8 mouse cellular contexts compared by ENCODE assay signal in the genomic region with DNA sequence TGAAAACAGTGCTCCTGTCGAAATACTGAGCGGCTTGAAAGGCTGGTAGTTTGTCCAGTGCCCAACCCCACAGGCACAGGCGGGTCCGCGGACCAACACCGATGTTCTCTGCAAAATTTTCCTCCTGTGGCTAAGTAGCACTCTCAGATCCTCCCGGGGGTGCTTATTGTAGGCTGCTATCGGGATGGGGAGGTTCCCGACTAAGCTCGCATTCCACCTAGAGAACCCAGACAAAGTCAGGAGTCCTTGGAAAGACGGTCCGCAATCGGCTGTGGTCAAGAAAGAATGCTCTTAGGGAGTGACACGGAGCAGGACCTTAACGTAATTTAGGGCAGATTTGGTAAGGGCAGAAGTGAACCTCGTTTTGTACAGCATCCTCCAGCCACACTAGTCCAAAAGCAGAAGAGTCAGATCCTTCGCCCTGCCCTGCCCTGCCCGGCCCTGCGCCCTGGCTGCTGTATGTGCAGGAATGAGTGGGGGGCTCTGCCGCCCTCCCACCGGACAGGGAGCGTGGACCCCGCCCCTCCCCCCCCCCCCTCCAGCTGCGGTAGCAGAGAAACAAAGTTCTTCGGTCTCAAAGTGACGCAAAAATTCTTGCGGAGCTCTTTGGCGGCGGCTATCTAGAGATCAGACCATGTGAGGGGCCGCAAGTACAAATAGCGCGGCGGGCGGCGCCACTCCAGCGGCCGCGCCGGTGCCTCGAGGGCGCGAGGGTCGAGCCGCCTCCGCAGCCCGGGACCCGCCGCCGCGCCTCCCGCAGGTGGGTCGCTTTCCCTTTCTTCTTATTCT. TPM values are rescaled to one million over a fixed set of nuclear protein-coding genes. Genes with fewer than 3 reads are reported as not detected.
DNase-seq lines count a peak whose midpoint lies in the region; ATAC-seq and TF ChIP-seq lines count a peak whose summit lies in the region.

A gene (plus strand): TSS at position 688 of the 789 bp plus-strand sequence.

- H3K9ac ChIP-seq in liver, embryonic 14.5 days (replicated peaks): no peak within 1 kb of the TSS

- peak within 1 kb of the TSS; percentile 47; the same call in 1 of the 2 replicates for H3K4me3 ChIP-seq in spleen, adult 2 months (ENCODE audit: extremely low read depth, insufficient read depth, insufficient read length)
- H3K4me3 ChIP-seq in brown adipose tissue, adult 24 weeks (ENCODE audit: insufficient read depth, low read depth, low read length): peak within 1 kb of the TSS; percentile 42
- peak within 1 kb of the TSS; percentile 53 for H3K4me3 ChIP-seq in hindbrain, embryonic 10.5 days
- peak within 1 kb of the TSS; percentile 43 to 45 for H3K4me3 ChIP-seq in liver, embryonic 14.5 days (ENCODE audit: insufficient read depth in 1 of 2, low read depth in 2 of 2, low read length in 2 of 2)

- no peak for TF ChIP-seq CTCF in spleen, adult 2 months (IDR thresholded peaks at IDR 0.05; ENCODE audit: extremely low read depth, insufficient read depth, insufficient read length, insufficient replicate concordance)
- TF ChIP-seq CTCF in liver, embryonic 14.5 days (IDR thresholded peaks at IDR 0.05; ENCODE audit: low read depth): no peak

- H3K9me3 ChIP-seq in hindbrain, embryonic 10.5 days: no peaks in the 10 kb centered on the region
- H3K9me3 ChIP-seq in liver, embryonic 14.5 days (ENCODE audit: control insufficient read depth, low read length): no peaks in the 10 kb centered on the region

- whole genome bisulfite sequencing in spleen, adult 2 months: 3% methylated on average over 51 of the region's 52 CpGs
- WGBS in hindbrain, embryonic 10.5 days: under 1% methylated on average over 52 of the region's 52 CpGs
- under 1% methylated on average over 50 of the region's 52 CpGs for WGBS in liver, embryonic 14.5 days (ENCODE audit: insufficient replicate concordance)

- peaks cover 7% of the 10 kb centered on the region; the same call in 1 of the 2 replicates for H3K4me1 ChIP-seq in spleen, adult 2 months (ENCODE audit: control insufficient read depth, insufficient read depth, insufficient read length)
- no peaks in the 10 kb centered on the region for H3K4me1 ChIP-seq in brown adipose tissue, adult 24 weeks (ENCODE audit: control insufficient read depth, insufficient read depth, insufficient read length, low read length)
- H3K4me1 ChIP-seq in hindbrain, embryonic 10.5 days (replicated peaks): peaks cover 38% of the 10 kb centered on the region
- H3K4me1 ChIP-seq in liver, embryonic 14.5 days (replicated peaks; ENCODE audit: control insufficient read depth in 2 of 2, insufficient read depth in 2 of 2, low read length in 1 of 2): peaks cover 0 to 3% of the 10 kb centered on the region in 2 experiments; a peak in 1 of 4 replicates

- TF ChIP-seq POLR2A in spleen, adult 2 months (IDR thresholded peaks at IDR 0.05; ENCODE audit: low read depth, low read length): no peak

- peaks cover 22% of the 10 kb centered on the region for H3K27me3 ChIP-seq in spleen, adult 2 months (ENCODE audit: control insufficient read depth, insufficient read depth, low read length)
- H3K27me3 ChIP-seq in hindbrain, embryonic 10.5 days (ENCODE audit: insufficient read depth, poor library complexity, severe bottlenecking): peaks cover 79% of the 10 kb centered on the region
- peaks cover 45% of the 10 kb centered on the region for H3K27me3 ChIP-seq in liver, embryonic 14.5 days (ENCODE audit: control insufficient read depth, insufficient read depth, low read length)
- peaks cover 5% of the 10 kb centered on the region; the same call in 1 of the 2 replicates for H3K27me3 ChIP-seq in splenic B cell, adult 2 months (ENCODE audit: control insufficient read depth, insufficient read depth, low read length, poor library complexity, severe bottlenecking)

- intact Hi-C loops in gastrocnemius, postnatal 36 days (cut with DNase I): loop anchor here (2.0 kb wide), 1 partner anchor 95 kb away; no protein-coding TSS in a partner anchor

- ATAC-seq in liver, embryonic 14.5 days (ENCODE audit: insufficient read depth): no peak

- no peak within 1 kb of the TSS for H3K27ac ChIP-seq in spleen, adult 2 months (ENCODE audit: insufficient read depth, low read length)
- no peak within 1 kb of the TSS for H3K27ac ChIP-seq in brown adipose tissue, adult 24 weeks (replicated peaks; ENCODE audit: low read depth, low read length)
- H3K27ac ChIP-seq in hindbrain, embryonic 10.5 days: peak within 1 kb of the TSS; percentile 45; the same call in 1 of the 2 replicates
- no peak within 1 kb of the TSS for H3K27ac ChIP-seq in liver, embryonic 14.5 days

- DNase-seq in spleen, adult 2 months (ENCODE audit: low read depth in 1 of 2, low spot score in 2 of 2): no peak
- no peak for DNase-seq in spleen, adult 12 weeks (ENCODE audit: low spot score)
- peak; percentile 62 for DNase-seq in hindbrain, embryonic 10.5 days (ENCODE audit: low spot score)
- DNase-seq in liver, embryonic 14.5 days (ENCODE audit: low read depth in 3 of 3, low spot score in 3 of 3): no peak
- peak; percentile 34 for DNase-seq in splenic B cell, adult 2 months (ENCODE audit: low read depth, low spot score)
- no peak for DNase-seq in cerebellum, adult 9-10 months
- DNase-seq in gastrocnemius, postnatal 36 days: no peak

- no peak for TF ChIP-seq EP300 in liver, embryonic 14.5 days (IDR thresholded peaks at IDR 0.05; ENCODE audit: low read depth)

- no peaks in the 10 kb centered on the region for H3K36me3 ChIP-seq in spleen, adult 2 months (ENCODE audit: control insufficient read depth, insufficient read depth, low read length)
- no peaks in the 10 kb centered on the region for H3K36me3 ChIP-seq in hindbrain, embryonic 10.5 days
- H3K36me3 ChIP-seq in liver, embryonic 14.5 days (replicated peaks; ENCODE audit: control insufficient read depth, insufficient read depth, low read depth): no peaks in the 10 kb centered on the region
- H3K36me3 ChIP-seq in splenic B cell, adult 2 months (ENCODE audit: control insufficient read depth, insufficient read depth, low read length, poor library complexity, severe bottlenecking): no peaks in the 10 kb centered on the region

- peak within 1 kb of the TSS; percentile 62 for H3K4me2 ChIP-seq in liver, embryonic 14.5 days (ENCODE audit: low read depth)

RNA-seq across cellular contexts. Expression of the gene that starts here (rescaled TPM):
- 6.1 and 6.2 TPM in 2 replicates for polyA plus RNA-seq in spleen, adult 2 months (2012; rRNA removed)
- not detected in 2 replicates for polyA plus RNA-seq in brown adipose tissue, adult 24 weeks (2012; ENCODE audit: insufficient read depth, insufficient read length, missing spikeins)
- 0.37 and 0.63 TPM in 2 replicates for polyA plus RNA-seq in hindbrain, embryonic 10.5 days (2016; fragmentation: Nextera tagmentation; extraction: Ambion mirVana)
- polyA plus RNA-seq in liver, embryonic 14.5 days (2012; rRNA removed): 2.4 and 2.7 TPM in 2 replicates
- polyA plus RNA-seq in liver, embryonic 14.5 days (2014; fragmentation: Nextera tagmentation; extraction: Ambion mirVana): 1.6 and 3.0 TPM in 2 replicates
- under 1 TPM; 0.15 to 0.31 TPM for total RNA-seq in gastrocnemius, postnatal 36 days (2021)

Comparison
In these comparisons a context has a peak if more than half of its experiments do, and no peak if none do; other contexts are left out.
1. Peak in DNase-seq, H3K4me3 ChIP-seq and H3K27ac ChIP-seq in hindbrain, embryonic 10.5 days; RNA of the gene not detected or under 1 TPM.